Mouse (Mus musculus): ENCODE measurements around the gene Gnl2.
A peak's percentile ranks its signal among the peaks of the same experiment; 100 is the strongest.

Gnl2 gene

DNA sequence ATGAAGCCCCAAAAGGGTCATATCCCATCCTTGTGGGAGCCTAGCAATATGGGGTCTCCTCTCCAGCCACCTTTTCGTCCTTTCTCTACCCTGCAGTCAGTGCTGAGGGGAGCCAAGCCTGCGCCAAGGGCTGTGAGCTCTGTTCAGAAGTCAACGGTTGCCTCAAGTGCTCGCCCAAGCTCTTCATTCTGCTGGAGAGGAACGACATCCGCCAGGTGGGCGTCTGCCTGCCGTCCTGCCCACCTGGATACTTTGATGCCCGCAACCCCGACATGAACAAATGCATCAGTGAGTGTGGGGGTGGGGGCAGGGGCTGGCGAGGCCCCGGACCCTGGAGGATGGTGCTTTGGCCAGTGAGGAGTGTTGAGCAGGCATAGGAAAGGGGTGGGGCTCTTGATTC lies 11.5 kb upstream of the Gnl2 start:
- DNase-seq, result no peak

DNA sequence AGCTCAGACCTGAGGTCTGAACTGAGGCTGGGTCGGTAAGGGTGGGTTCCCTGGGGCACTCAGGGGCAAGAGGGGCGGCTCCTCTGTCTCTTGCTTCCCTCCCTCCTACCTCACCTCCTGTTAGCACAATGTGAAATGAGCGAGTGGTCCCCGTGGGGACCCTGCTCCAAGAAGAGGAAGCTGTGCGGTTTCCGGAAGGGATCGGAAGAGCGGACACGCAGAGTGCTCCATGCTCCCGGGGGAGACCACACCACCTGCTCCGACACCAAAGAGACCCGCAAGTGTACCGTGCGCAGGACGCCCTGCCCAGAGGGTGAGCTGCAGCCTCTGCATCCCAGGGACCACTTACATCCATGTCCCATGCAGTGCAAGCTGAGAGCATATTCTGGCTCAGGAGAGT lies 8.9 kb upstream of the Gnl2 start:
- DNase-seq, result no peak

DNA sequence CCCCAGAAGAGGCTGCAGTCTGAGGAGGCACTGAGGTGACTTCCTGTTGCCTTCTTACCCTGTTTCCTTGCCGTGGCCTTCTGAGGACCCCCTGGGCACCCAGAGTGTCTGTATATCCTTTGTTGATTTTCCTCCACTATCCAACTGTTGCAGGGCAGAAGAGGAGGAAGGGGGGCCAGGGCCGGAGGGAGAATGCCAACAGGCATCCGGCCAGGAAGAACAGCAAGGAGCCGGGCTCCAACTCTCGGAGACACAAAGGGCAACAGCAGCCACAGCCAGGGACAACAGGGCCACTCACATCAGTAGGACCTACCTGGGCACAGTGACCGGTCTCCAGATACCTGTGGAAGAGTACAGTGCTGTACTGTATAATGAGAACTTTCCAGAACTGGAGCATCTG lies 8.2 kb upstream of the Gnl2 start:
- peak in 1 of 2 experiments; percentile 42 for DNase-seq

DNA sequence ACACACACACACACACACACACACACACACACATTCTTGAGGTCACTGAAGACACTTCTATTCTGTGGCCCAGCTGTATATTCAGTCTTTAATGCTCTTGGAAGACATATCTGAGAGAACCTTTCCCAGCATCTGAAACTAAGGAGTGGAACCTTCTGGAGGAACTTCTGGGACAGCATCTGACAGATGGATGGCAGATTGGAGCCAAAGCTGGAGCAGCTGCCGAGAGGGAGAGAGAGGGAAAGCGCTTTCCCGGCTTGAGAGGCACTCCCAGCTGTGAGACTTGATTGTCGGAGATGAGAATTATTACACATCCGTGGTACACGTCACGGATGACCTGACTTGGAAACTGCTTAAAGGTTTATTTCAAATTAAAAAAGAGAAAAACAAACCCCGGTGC lies 7.7 kb upstream of the Gnl2 start:
- DNase-seq, result no peak

DNA sequence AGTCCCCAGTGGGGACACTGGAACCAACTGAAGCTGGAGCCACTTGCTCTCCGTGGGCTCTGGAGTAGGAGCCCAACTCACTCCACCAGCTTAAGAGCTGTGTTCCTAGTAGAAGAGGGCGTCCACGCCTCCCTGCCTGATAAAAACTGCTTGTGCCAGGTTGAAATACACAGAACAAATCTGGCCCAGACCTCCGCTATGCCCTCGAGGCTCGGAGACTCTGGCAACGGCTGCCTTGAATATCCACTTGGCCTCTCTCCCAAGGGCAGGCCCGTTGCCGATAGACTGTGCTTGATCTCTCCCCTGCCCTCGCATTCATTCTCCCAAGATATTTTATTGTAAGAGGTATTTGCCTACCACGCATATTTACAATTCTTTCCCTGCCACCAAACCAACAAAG lies 1.0 kb downstream of the Gnl2 start:
- peak; percentile 27 to 45 for DNase-seq

DNA sequence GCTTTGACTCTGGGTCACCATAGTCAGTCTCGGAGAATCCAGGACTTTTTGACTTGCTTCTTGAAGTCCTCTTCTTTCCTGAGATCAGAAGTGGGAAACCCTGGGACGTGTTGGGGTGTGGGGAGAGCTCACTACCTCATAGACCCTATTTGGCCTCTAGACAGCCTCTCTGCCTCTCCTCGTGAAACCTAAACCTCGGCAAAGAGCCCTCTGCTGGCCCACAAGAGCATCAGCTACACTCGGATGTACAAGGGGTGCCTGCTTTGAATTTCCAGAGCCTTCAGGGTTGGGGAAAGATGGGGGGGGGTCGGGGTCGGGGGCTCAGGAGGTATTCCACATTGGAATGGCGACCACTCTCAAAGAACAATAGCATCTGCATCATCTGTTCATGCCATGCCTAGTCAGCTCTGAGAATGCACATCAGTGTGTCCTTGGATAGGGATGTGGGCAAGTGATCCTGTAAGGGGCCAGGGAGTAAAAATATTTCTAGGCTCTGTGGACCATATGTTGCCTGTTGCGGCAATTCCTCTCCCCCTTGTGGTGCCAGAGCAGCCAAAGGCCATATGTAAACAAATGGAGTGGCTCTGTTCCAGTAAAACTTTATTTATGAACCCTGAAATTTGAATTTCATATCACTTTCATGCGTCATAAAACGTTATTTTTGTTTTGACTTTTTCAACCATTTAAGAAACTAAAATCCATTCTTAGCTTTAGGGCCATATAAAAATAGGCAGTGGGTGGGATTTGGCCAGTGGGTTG lies 4.6 kb downstream of the Gnl2 start:
- peak; percentile 13 to 37 for DNase-seq

DNA sequence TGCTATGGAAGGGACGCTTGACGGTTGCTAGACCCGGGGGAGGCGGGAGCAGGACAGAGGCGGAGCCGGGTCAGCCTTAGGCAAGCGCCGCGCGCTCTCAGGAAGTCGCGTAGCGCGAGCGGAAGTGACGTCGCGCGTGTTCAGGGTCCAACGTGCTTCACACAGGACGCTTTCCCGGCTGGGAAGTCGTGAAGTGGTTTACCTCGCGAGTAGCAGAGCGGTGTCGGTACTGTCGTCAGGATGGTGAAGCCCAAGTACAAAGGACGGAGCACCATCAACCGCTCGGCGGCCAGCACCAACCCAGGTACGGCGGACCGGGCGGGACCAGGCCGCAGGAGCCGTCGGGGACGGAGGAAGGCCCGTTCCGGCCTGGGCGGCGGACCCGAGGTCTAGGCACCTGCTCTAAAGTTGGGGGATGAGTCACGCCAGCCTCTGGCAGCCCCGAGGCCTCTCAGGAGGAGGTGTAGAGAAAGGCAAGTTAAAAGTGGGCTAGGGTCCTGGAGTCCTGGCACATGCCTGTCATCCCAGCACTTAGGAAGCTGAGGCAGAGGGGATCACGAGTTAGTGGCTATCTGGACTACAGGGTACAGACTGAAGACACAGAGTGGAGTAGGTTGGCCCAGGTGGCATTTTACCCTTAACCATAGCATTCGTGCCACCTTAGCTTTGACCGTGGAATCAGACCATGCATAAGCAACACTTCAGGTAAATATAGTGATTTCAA lies 13.7 kb downstream of the Gnl2 start:
- DNase-seq, result peak; percentile 92 to 95

DNA sequence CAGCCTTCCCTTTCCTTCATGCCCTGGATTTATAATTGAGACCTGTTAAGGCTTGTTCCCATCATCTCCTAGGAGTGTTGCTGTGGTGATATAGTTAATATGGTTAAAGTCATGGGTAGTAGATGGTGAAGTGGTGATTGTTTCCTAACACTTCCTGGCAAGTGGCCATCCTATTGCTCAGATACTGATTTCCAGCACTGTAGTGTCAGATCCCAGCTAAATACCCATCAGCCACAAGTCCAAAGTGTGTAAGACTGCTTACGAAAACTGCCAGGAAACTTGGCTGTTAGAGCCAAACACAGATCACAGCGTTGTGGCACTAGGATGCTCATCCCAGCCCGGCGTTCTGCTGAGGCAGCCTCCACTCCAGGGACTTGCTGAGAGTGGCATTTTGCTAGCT lies 18.0 kb downstream of the Gnl2 start:
- no peak for DNase-seq

DNA sequence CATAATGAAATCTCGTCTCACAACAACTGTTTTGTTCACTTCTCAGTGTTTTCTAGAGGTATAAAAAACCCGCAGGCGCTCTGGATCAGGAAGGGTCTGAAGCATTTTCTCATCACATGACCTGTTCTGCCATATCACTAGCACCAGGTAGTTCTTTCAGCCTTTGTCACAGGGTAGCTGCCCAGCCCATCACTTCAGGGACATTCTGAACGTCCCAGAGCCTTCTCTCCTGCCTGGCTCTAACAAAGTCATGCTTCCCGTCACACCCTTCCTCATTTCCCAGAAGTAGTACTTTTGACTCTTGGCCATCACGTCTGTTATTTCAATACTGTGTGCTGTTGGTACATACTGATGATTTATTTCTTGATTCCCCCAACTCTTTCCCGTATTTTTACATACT lies 28.1 kb downstream of the Gnl2 start:
- DNase-seq, result no peak

DNA sequence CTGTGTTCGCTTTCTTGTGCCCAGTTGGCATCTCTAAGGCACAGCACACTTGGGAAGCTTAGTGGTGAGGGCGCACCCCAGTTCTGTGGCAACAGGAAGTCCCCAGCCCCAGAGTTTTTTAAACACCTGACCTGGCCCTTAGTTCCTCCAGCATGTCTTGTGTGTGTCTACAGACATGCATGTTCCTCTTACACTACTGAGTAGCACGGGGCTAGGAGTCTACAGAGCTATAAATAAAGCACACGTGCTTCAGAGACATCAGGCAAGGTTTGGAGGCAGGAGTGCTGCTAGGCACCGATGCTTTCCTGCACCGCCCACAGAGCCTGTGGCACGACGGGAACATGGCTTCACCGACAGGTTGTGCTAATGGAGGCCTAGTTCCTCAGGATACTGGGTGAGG lies 39.0 kb downstream of the Gnl2 start:
- no peak for DNase-seq

DNA sequence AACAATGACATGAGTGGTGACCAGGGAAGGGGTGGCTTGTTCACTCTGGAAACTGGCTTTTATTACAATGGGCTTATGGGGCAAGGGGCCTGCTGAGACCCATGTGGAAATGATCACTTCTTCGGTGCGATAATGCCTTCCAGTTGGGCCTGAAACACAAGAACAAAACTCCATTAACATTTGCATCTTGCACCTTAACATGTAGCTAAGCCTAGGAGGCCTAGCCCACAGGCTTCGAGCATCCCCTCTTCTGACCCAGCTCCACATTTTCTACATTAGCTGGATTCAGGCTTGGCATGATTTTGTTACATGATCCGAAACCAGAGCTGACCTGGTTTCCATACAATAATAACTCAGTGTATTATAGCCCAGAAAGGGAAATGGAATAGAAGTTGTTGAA lies 40.1 kb downstream of the Gnl2 start:
- DNase-seq, result no peak

DNA sequence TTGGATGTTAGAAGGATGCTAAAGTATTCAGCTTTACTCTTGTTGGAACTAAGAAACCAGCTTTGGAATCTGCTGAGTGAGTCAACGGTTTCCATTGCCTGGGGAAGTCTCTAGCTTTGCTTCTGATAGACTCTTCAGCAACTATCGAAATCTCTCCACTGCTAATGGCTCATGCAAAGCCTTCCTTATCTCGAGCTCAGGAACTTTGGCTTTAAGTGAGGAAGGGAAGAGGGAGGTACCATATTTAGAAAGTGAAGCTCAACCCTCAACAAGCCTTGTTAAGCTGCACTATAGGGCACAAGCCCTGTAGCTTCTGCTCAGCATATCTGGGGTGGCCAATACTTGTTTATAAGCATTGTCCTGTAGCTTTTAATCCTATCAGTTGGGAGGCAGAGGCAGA lies 40.9 kb downstream of the Gnl2 start:
- no peak for DNase-seq

DNA sequence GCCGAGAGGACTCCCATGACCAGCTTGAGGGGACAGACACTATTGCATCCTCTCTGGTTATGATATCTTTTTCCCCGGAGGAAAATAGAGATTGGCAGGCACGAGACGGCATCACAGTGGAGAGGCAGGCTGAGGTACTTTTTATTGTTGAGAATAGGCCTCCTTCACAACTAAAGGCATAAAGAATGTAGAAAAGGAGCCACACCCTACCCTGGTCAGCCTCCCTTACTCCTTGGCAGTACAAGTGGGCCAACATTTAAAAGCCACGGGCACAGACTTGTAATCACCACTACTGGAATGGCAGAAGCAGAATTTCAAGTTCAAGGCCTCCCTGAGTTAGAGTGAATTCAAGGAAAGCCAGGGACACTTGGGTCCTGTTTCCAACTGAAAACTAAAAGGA lies 41.6 kb downstream of the Gnl2 start:
- no peak for DNase-seq

DNA sequence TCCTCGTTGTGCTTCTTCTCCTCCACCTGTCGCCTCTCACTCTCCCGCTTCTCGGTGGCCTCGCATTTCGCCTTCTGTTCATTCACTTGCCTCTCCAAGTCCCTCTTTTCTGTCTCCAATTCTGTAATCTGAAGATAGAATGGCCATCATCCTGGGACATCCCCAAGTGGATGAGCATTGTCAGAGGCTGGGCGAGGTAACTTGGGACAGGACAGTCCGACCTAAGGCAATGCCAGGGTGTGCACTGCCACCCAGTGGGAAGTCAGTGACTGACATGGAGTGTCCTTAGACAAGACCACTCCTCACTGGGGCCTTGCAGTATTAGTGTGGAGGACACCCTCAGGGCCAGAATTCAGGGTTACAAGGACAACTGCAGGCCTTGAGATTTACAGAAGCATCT lies 42.6 kb downstream of the Gnl2 start:
- peak; percentile 64 to 80 for DNase-seq

DNA sequence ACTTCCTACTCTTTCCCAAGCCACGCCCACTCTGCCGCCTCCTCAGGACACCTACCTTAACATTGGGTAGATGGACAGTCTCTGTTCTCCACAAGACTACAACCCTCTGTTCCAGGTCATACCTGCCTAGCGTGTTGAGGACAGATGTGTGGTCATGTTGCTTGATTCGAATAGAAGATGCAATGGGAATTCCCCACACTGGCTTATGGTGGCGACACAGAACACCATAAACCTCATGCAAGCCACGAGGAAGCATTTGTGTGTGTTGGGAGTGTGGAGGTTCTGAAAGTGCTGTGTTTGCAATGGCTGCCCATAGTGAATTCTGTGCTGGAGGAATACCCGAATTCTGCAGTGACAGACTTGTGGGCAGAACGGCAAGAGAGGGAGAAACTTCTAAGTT lies 47.4 kb downstream of the Gnl2 start:
- no peak for DNase-seq

DNA sequence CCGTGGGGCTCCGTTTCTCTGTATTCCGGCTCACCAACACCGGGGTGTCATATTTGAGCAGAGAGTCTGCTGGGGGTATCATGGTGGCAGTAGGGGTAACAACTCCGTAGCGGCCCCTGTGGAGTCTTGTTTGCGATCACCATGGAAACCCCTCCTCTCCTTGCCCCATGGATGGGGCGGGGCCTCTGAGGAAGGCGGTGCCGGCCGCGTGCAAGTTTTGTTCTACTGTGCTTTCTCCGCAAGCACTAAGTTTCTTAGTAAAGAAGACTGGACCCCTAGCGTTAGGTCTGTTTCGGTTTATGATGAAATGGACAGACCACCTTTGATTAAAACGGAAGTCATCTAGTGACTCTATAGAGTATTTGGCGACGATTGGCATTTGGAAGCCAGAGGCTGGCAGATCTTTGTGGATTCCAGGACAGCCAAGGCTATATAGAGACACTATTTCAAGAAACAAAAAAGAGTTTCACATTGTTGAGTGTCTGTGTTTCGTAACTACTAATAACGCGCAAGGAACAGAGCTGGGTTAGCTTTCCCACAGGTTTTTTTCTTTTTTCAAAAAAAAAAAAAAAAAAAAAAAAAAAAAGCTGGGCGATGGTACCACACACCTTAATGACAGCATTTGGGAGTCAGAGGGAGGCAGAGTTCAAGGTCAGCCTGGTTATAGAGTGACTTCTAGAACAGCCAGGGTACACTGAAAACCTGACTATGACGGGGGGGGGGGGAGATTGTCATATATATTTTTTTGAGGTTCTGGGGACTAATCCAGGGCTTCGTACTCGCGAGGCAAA lies 49.3 kb downstream of the Gnl2 start, which contains the start of gene Dnali1:
TSS of gene Dnali1 (minus strand) at position 187 of the 791 bp plus-strand sequence.
- DNase-seq, result peak; percentile 32 to 42

DNA sequence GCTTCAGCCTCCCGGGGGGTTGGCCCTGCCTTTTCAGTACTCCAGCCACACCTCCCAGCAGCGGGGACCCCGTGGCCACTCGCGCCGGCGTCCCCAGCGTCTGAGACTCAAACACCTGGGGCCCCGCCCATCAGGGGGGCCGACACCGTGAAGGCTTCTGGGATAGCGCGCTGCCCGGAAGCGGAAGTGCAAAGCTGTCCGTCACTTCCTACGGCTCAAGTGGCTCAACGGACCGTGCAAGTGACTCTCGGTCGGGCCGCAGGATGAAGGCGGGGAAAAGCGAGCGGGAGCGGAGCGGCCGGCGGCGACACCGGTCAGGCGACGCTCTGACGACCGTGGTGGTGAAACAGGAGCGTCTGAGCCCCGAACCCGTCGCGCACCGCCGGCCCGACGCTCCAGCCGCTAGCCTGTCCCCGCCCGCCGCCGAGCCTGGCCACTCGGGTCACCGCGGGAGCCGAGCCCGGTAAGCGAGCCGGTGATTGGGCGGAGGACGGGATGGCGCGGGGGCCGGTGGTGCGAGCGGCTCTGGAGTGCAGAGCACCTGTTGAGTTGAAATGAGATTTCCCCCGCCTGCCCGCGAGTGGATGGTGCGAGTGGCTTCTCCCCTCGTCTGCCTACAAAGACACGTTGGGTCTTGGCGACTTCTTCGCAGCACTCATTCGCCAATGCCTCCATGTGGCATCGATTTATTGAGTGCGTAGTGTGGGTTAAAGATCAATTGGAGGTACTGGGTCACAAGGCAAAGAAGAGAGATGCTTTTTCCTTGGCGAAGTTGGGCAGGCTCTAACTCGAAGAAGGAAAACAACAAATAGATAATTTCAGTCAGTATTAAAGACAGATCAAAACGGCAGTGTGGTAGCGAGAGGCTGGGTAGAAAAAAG lies 50.3 kb downstream of the Gnl2 start, which contains the start of gene Snip1:
TSS of gene Snip1 (plus strand) at position 183 of the 881 bp plus-strand sequence.
- peak; percentile 93 to 95 for DNase-seq

DNA sequence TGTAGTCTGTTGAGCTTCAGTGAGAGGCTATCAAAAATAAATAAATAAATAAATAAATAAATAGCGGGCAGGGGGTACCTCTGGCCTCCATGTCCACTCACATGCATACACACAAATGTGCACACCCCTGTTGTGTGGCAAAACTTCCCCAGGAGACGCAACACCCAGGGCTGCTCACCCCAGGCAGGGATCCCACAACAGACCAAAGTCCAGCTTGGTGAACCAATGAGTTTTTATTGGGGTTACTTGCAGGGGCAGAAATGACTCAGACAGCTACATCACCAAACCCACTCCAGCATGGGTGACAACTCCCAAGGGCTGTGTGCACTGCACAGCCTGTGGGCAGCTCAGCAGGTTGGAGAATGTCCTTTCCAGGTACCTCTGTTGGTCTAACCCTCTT lies 61.3 kb downstream of the Gnl2 start:
- no peak for DNase-seq

DNA sequence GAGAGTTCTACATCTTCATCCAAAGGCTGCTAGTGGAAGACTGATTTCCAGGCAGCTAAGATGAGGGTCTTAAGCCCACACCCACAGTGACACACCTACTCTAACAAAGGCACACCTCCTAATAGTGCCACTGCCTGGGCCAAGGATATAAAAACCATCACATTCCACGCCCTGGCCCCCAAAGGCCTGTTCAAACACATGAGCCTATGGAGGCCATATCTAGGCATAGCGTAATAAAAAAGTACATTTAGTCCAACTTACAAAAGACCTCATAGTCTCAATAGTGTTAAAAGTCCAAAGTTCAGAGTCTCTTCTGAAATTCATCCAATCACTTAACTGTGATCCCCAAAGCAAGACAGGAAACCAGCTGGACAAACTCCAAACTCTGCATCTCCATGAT lies 62.3 kb downstream of the Gnl2 start:
- DNase-seq, result no peak

DNA sequence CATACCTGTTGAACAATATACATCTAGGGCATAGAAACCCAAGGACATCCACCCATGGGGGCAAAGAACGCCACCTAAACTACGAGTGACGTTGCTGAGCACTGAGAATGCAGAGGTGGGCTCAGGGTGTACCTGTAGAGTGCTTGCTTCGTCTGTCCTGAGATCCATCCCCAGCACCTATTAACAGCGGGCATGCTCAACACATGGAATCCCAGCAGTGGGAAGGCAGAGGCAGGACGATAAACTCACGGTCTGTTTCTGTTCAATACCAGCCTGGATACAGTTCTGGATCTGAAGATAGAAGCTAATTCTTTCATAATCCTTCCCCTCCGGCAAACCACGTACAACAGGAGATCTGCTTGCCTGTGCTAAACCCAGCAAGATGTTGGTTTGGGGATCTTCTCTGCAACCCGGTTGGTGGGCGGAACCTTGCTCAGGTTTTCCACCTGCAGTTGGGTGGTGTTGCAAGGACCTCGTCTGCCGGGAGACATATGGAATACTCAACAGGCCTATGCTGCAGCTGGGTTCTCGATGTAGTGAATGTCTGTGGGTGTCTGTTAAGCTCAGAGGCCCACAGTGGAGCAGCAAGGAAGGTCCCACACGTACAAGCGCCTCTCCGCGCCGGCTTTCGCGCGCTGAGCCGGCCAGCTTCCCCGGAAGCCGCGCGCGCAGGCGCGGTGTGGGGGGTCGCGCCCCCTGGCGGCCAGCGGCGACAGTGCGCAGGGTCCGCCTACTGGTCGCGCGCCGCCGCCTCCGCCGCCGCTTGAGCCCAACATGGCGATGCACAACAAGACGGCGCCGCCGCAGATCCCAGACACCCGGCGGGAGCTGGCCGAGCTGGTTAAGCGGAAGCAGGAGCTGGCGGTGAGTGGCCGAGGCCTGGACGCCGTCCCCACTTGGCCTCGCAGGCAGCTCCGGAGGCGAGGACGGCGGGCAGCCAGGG lies 68.3 kb downstream of the Gnl2 start, which contains the start of gene Meaf6:
TSS of gene Meaf6 (plus strand) at position 732 of the 943 bp plus-strand sequence.
- peak; percentile 94 to 98 for DNase-seq

DNA sequence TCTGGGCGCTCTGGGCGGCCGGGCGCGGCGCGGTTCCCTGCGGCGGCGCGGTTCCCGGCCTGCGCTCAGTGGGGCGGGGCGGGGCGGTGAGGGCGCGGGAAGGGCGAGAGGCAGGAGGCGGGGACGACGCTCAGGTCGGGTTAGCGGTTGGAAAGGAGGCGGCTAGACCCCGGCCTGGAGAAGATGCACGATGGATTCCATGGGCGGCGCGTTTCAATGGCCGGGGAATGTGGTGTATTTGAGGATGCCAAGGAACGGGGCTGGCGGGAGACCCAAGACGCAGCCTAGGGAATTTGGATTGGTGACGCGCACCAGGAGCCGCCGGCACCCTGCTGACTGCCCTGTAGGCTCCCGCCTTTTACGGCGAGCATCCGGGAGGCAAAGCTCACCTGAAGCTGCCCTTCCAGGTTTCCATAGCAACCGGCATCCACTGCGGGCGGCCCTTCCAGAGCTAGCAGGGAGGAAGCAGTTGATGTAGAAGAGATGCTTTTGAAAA lies 69.0 kb downstream of the Gnl2 start:
- DNase-seq, result peak; percentile 76 to 80
